Mouse (Mus musculus): Measurements from ENCODE around the gene Gm5134. TPM values are rescaled to one million over a fixed set of nuclear protein-coding genes. Genes with fewer than 3 reads are reported as not detected.

The Gm5134 gene
- polyA plus RNA-seq, 1 experiment from 2014 or later: not detected

GRCm38 (mm10) chr10:75942736-75943477, 11.4 kb upstream of the Gm5134 start, which contains the start of gene Vpreb3:
TSS of gene Vpreb3 (plus strand) at chr10:75943057.
- H3K27me3 ChIP-seq (replicated peaks): no peaks in the 10 kb centered on the region
- H3K4me1 ChIP-seq (replicated peaks): peaks cover 3% of the 10 kb centered on the region; the same call in 1 of the 2 replicates
- ATAC-seq: no peak
- H3K36me3 ChIP-seq: no peaks in the 10 kb centered on the region
- H3K4me2 ChIP-seq (replicated peaks): no peak within 1 kb of the TSS; the same call in 1 of the 2 replicates
- no peak within 1 kb of the TSS for H3K4me3 ChIP-seq (replicated peaks)
- no peaks in the 10 kb centered on the region for H3K9me3 ChIP-seq
- WGBS: 82% methylated on average over 15 of the region's 15 CpGs
- H3K27ac ChIP-seq: 0 out of 2 replicates have a peak within 1 kb of the TSS, but pooled peaks have one; percentile 6
- no peak within 1 kb of the TSS for H3K9ac ChIP-seq

GRCm38 (mm10) chr10:75944066-75944772, 10.1 kb upstream of the Gm5134 start:
- ATAC-seq: 0 out of 2 replicates have a peak, but pooled peaks have one; percentile 16

DNA sequence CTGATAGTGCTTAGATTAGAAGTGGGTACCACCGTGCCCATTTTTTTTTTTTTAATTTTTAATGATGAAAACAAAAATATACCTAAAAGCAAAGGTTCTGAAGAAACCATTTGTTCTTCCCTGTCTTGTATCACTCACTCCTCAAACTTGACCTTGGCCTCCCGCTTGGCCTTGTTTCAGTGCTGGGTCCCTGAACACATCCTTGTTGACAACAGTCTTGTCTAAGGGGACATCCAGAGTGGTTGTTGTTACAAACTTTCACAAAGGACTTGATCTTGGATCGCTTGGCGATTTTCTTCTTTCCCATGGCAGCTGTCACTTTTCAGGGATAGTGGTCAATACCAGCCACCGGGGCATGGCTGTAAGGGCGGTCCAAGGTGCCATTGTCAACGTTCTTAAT, 9.1 kb upstream of the Gm5134 start:
- no peak for ATAC-seq
- Histone ChIP-seq H3K27me3 (replicated peaks) (no peaks in the 10 kb centered on the region), H3K9me3 (no peaks in the 10 kb centered on the region), H3K4me2 (replicated peaks) (no peak overlapping the region), H3K36me3 (no peaks in the 10 kb centered on the region), H3K9ac (no peak overlapping the region), H3K4me1 (replicated peaks) (peaks cover 3% of the 10 kb centered on the region; the same call in 1 of the 2 replicates), H3K4me3 (replicated peaks) (no peak overlapping the region), H3K27ac (no peak overlapping the region)
- 91% methylated on average over 7 of the region's 7 CpGs for WGBS

More at GRCm38 (mm10) chr10:75944066-75944772, 10.1 kb upstream of the Gm5134 start:
- Histone ChIP-seq H3K4me2 (replicated peaks) (no peak overlapping the region; the same call in 1 of the 2 replicates), H3K9me3 (no peaks in the 10 kb centered on the region), H3K4me1 (replicated peaks) (peaks cover 3% of the 10 kb centered on the region; the same call in 1 of the 2 replicates), H3K4me3 (replicated peaks) (no peak overlapping the region), H3K27ac (0 out of 2 replicates have a peak overlapping the region, but pooled peaks have one; percentile 6), H3K9ac (no peak overlapping the region), H3K27me3 (replicated peaks) (no peaks in the 10 kb centered on the region), H3K36me3 (no peaks in the 10 kb centered on the region)
- WGBS: 36% methylated on average over 11 of the region's 11 CpGs

DNA sequence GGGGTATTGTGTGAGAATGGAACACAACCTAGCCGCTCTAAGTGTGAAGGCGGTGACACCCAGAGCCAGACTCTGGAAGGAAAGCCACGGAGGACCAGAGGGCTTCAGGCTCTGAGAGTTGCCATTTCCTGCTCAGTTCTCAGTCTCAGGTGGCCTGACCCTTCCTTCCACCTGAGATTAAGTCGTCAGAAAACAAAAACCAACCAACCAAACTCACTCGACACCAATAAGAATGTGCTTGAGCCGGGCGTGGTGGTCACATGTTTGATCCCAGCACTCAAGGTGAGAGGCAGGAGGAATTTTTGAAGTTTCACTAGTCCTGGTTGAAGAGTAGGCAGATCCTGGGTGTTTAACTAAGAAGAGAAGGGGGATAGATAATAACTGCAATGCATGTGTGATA, 8.4 kb upstream of the Gm5134 start:
- Histone ChIP-seq H3K4me1 (replicated peaks) (peaks cover 7% of the 10 kb centered on the region; the same call in 1 of the 2 replicates), H3K4me3 (replicated peaks) (no peak overlapping the region), H3K27me3 (replicated peaks) (no peaks in the 10 kb centered on the region), H3K36me3 (no peaks in the 10 kb centered on the region), H3K27ac (no peak overlapping the region), H3K9ac (no peak overlapping the region), H3K9me3 (no peaks in the 10 kb centered on the region), H3K4me2 (replicated peaks) (no peak overlapping the region)
- 71% methylated on average over 7 of the region's 7 CpGs for WGBS
- no peak for ATAC-seq

- Histone ChIP-seq H3K9me3 (no peaks in the 10 kb centered on the region), H3K4me1 (replicated peaks) (peaks cover 9% of the 10 kb centered on the region; the same call in 1 of the 2 replicates), H3K27me3 (replicated peaks) (no peaks in the 10 kb centered on the region), H3K9ac (no peak overlapping the region), H3K4me2 (replicated peaks) (no peak overlapping the region), H3K36me3 (no peaks in the 10 kb centered on the region), H3K27ac (no peak overlapping the region), H3K4me3 (replicated peaks) (no peak overlapping the region)
- no peak for ATAC-seq
- WGBS: 79% methylated on average over 5 of the region's 5 CpGs
Observed at GRCm38 (mm10) chr10:75948079-75948478, 6.2 kb upstream of the Gm5134 start.

- H3K4me3 ChIP-seq (replicated peaks): no peak overlapping the region
- no peaks in the 10 kb centered on the region for H3K9me3 ChIP-seq
- peaks cover 9% of the 10 kb centered on the region; the same call in 1 of the 2 replicates for H3K4me1 ChIP-seq (replicated peaks)
- no peak for ATAC-seq
- no peaks in the 10 kb centered on the region for H3K36me3 ChIP-seq
- H3K4me2 ChIP-seq (replicated peaks): no peak overlapping the region
- H3K9ac ChIP-seq: no peak overlapping the region
- 76% methylated on average over 22 of the region's 22 CpGs for WGBS
- H3K27me3 ChIP-seq (replicated peaks): peaks cover 4% of the 10 kb centered on the region
- H3K27ac ChIP-seq: no peak overlapping the region
Observed at GRCm38 (mm10) chr10:75949053-75950045, 5.0 kb upstream of the Gm5134 start.

GRCm38 (mm10) chr10:75950791-75951210, 3.5 kb upstream of the Gm5134 start:
- H3K9me3 ChIP-seq: no peaks in the 10 kb centered on the region
- H3K27ac ChIP-seq: no peak overlapping the region
- peak; percentile 64 for ATAC-seq
- H3K4me1 ChIP-seq (replicated peaks): peaks cover 11% of the 10 kb centered on the region; the same call in 1 of the 2 replicates
- 3% methylated on average over 23 of the region's 23 CpGs for WGBS
- H3K27me3 ChIP-seq (replicated peaks): peaks cover 6% of the 10 kb centered on the region
- peak overlapping the region; percentile 40 for H3K4me3 ChIP-seq (replicated peaks)
- H3K4me2 ChIP-seq (replicated peaks): peak overlapping the region; percentile 97
- peak overlapping the region; percentile 58 for H3K9ac ChIP-seq
- no peaks in the 10 kb centered on the region for H3K36me3 ChIP-seq

DNA sequence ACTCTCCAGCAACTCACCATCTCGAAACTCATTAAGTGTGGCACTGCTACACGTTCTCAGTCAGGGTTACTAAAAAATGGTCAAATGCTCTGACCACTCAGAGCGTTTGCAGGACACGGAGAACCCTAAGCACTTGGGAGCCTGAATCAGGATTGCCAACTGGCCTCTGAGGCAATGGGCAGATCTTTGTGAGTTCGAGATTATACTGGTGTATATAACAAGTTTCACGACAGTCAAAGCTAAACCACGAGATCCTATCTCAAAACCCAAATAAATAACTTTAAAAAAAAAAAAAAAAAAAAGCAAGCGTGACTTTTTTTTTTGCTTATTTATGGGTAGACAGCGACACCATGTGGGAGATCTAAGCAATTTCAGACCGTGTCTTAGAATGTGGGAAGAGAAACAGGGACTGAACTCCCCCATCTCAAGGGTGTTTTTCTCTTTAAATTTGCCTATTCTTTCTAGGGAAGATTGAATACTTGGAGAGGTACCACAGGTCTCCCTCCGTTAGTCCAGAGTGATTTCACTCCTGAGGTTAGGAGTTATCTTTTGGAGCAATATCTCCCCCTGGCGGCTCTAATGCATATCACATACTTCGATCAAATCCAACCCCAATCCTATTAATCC, 2.8 kb upstream of the Gm5134 start:
- H3K4me3 ChIP-seq (replicated peaks): peak overlapping the region; percentile 40
- H3K36me3 ChIP-seq: no peaks in the 10 kb centered on the region
- 2% methylated on average over 13 of the region's 13 CpGs for WGBS
- peaks cover 6% of the 10 kb centered on the region for H3K27me3 ChIP-seq (replicated peaks)
- ATAC-seq: peak; percentile 29; the same call in 1 of the 2 replicates
- H3K9ac ChIP-seq: peak overlapping the region; percentile 58
- H3K27ac ChIP-seq: no peak overlapping the region
- H3K4me1 ChIP-seq (replicated peaks): peaks cover 11% of the 10 kb centered on the region; the same call in 1 of the 2 replicates
- no peaks in the 10 kb centered on the region for H3K9me3 ChIP-seq
- peak overlapping the region; percentile 97 for H3K4me2 ChIP-seq (replicated peaks)

DNA sequence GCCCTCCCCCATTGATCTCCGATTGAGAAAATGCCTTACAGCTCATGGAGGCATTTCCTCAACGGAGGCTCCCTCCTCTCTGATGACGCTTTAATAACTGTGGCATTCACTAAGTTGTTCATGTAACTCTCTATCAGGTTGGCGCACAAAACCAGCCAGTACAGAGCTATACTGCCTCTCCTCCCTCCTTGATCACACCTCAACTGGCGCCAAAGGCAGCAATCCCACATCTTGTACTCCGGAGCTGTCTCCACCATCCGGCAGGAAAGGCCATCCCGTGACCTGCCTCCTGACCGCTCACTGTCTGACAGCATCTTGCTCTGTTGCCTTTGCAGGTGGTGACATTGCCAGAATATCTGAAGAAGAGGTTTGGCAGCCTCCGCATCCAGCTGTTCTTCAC, 19.5 kb downstream of the Gm5134 start:
- 90% methylated on average over 10 of the region's 10 CpGs for WGBS

GRCm38 (mm10) chr10:75975216-75975615, 20.9 kb downstream of the Gm5134 start:
- H3K9me3 ChIP-seq: no peaks in the 10 kb centered on the region
- H3K9ac ChIP-seq: no peak overlapping the region
- no peaks in the 10 kb centered on the region for H3K36me3 ChIP-seq
- H3K27ac ChIP-seq: no peak overlapping the region
- H3K4me3 ChIP-seq (replicated peaks): no peak overlapping the region
- no peak overlapping the region for H3K4me2 ChIP-seq (replicated peaks)
- H3K4me1 ChIP-seq (replicated peaks): no peaks in the 10 kb centered on the region
- 81% methylated on average over 5 of the region's 5 CpGs for WGBS
- no peak for ATAC-seq
- H3K27me3 ChIP-seq (replicated peaks): no peaks in the 10 kb centered on the region

More for the DNA sequence above, 19.5 kb downstream of the Gm5134 start:
- no peaks in the 10 kb centered on the region for H3K9me3 ChIP-seq
- H3K4me3 ChIP-seq (replicated peaks): no peak overlapping the region
- H3K27ac ChIP-seq: no peak overlapping the region
- no peak overlapping the region for H3K9ac ChIP-seq
- no peaks in the 10 kb centered on the region for H3K36me3 ChIP-seq
- ATAC-seq: no peak
- no peaks in the 10 kb centered on the region for H3K27me3 ChIP-seq (replicated peaks)
- H3K4me1 ChIP-seq (replicated peaks): no peaks in the 10 kb centered on the region
- no peak overlapping the region for H3K4me2 ChIP-seq (replicated peaks)

DNA sequence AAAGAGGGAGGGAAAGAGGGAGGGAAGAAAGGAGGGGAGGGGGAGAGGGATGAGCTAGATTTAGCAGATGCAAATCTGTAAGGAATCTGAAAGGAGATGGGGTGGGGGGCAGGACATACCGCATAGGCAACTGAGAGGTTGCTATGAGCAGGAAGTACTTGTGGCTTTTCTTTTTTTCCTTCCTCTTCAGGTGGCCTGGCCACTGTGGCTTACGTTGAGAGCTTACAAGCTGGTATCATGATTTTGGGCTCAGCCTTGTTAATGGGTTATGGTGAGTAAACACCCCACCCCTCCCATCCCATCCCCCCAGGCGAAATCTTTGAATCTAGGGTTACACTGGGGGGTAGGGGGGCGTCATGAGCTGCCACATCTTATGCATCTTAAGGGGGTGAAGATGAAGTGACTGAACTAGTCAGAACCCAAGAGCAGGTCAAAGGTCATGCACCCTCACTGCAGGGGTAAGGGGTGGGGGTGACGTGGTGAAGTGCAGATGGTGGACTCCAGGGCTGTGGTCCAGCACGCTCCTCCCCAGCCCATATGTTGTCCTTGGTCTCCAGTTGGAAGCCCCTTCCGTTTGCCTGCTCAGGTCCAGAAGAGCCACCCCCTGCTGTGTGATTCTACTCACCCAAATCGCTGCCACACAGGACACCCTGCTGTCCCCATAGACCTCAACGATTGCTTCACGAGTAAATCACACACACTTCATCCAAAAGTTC, 24.0 kb downstream of the Gm5134 start:
- no peak for ATAC-seq

More for the DNA sequence above, 24.0 kb downstream of the Gm5134 start:
- Histone ChIP-seq H3K36me3 (no peaks in the 10 kb centered on the region), H3K4me3 (replicated peaks) (no peak overlapping the region), H3K4me1 (replicated peaks) (no peaks in the 10 kb centered on the region), H3K27me3 (replicated peaks) (no peaks in the 10 kb centered on the region), H3K9me3 (no peaks in the 10 kb centered on the region), H3K27ac (no peak overlapping the region), H3K4me2 (replicated peaks) (no peak overlapping the region), H3K9ac (no peak overlapping the region)
- 52% methylated on average over 10 of the region's 10 CpGs for WGBS
